Mouse (Mus musculus) intestine, embryonic 15.5 days (tissue): ENCODE measurements around the gene Paxx. TPM values are rescaled to one million over a fixed set of nuclear protein-coding genes. Genes with fewer than 3 reads are reported as not detected.

Source experiments
- ATAC-seq: fragments of 200-750 bp; cut with Nextera tagmentation; 2 replicates; pipeline ENCODE4 v1.8.0; 2017; ENCODE audit warnings: moderate TSS enrichment, moderate library complexity
- H3K27ac ChIP-seq: fragments of 300-500 bp; sonication (generic); 2 replicates; pipeline ENCODE4 v1.5.1; 2015; ENCODE audit warnings: mild to moderate bottlenecking, inconsistent platforms
- H3K27me3 ChIP-seq: fragments of 300-500 bp; sonication (generic); replicated peaks from 2 replicates; pipeline ENCODE4 v1.6.1; 2015; ENCODE audit warnings: inconsistent platforms
- H3K36me3 ChIP-seq: fragments of 300-500 bp; sonication (generic); 2 replicates; pipeline ENCODE4 v1.6.1; 2015; ENCODE audit warnings: inconsistent platforms
- H3K4me1 ChIP-seq: fragments of 300-500 bp; sonication (generic); replicated peaks from 2 replicates; pipeline ENCODE4 v1.6.1; 2015; ENCODE audit warnings: inconsistent platforms
- H3K4me2 ChIP-seq: fragments of 300-500 bp; sonication (generic); replicated peaks from 2 replicates; pipeline ENCODE4 v1.6.1; 2015; ENCODE audit warnings: mild to moderate bottlenecking, inconsistent platforms
- H3K4me3 ChIP-seq: fragments of 300-500 bp; sonication (generic); replicated peaks from 2 replicates; pipeline ENCODE4 v1.5.1; 2015; ENCODE audit warnings: inconsistent platforms
- H3K9ac ChIP-seq: fragments of 300-500 bp; sonication (generic); 2 replicates; pipeline ENCODE4 v1.6.1; 2015; ENCODE audit warnings: inconsistent platforms
- H3K9me3 ChIP-seq: fragments of 300-500 bp; sonication (generic); 2 replicates; pipeline ENCODE4 v1.6.1; 2016; ENCODE audit warnings: inconsistent platforms
- WGBS: fragments of 180-500 bp; shearing (Covaris S2); methylation state at CpG from one replicate; pipeline ENCODE4 v1.1.7; 2015; 5-methylcytosine and 5-hydroxymethylcytosine counted together
- polyA plus RNA-seq: library from polyadenylated mRNA; unstranded; fragments of >200 nt; fragmentation: Nextera tagmentation; extraction: Ambion mirVana; gene quantifications from 2 replicates; pipeline ENCODE4 v1.2.1, GENCODE M21; 2015

Gene Paxx
- polyA plus RNA-seq, 1 experiment from 2014 or later = 28.0 TPM

DNA sequence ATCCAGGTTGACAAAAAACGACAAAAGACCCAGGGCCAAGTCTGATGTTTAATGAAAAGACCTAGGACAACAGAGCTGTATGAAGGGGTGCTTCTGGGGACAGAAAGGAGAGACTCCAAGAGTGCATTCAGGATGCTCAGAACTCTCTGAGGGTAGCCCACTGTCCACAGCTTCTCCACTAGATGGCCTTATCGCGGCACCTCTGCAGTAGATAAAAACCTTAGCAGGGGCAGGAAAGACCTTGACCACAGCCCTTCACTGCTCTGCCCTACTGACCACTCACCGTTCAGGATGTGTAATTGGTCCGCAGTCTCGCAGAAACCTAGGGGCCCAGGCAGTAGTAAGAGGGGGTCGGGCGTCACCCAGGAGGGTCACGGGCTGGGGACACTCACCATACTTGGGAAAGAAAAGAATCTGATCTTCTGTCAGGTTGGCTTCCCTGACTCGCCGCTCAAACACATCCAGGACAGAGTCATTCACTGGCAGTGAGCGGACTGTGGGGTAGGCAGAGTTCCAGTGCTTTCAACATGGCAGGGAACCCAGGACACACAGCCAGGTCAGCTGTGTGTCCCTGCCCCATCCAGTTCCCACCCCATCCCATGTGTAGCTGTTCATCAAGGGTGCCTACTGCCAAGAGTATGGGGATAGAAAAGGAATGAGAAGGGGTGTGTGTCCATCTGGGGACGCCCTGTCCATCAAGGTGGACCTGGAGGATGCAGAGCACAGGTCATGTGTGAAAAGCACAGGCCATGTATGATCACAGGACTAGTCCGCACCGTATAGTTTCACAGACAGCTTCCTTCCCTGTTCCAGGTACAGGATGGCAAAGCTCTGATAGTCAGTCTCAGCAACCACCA is 38.0 kb upstream of the Paxx start:
- H3K4me3 ChIP-seq = no peak overlapping the region
- H3K4me2 ChIP-seq = no peak overlapping the region
- peaks cover 27% of the 10 kb centered on the region for H3K4me1 ChIP-seq
- H3K9ac ChIP-seq = no peak overlapping the region
- H3K27ac ChIP-seq = peak overlapping the region; percentile 58; the same call in 1 of the 2 replicates
- H3K9me3 ChIP-seq = no peaks in the 10 kb centered on the region
- H3K36me3 ChIP-seq = no peaks in the 10 kb centered on the region
- no peak for ATAC-seq
- 68% methylated on average over 15 of the region's 15 CpGs for WGBS
- H3K27me3 ChIP-seq = no peaks in the 10 kb centered on the region

DNA sequence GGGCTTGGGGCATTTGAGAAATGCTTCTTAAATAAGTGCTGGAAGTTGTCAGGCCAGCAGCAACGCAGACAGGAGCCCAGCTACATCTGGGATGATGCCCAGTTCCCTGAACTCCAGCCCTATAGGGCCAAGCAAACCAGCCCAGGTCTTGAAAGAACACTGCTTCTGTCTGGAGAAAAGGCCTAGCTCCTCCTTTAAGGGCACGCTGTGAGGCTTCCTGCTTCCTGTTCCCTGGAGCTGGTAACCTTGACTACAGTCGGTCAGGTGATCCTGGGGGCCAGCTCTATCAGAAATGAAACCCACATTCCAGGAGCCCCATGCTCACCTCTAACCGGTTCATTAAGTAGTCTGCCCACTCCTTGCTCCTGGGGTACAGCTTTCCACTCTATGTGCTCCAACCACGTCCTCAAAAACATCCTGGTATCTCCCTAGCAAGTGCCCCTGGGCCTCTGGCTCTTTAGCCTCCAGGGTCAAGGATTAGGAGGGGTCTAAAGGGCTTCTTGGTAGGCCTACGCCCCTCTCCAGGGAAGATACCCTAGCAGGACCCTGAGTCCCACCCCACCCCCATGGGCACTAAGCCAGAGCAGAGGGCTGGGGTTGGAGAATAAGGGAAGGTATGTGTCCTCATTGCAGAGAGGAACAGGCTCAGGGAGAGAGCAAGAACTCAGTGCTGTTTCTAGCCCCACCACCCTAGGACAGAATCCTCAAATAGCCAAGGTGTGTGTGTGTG is 37.1 kb upstream of the Paxx start:
- no peaks in the 10 kb centered on the region for H3K9me3 ChIP-seq
- H3K4me1 ChIP-seq = peaks cover 26% of the 10 kb centered on the region
- ATAC-seq = peak; percentile 14; the same call in 1 of the 2 replicates
- WGBS = 50% methylated on average over 6 of the region's 6 CpGs
- H3K4me2 ChIP-seq = 0 out of 2 replicates have a peak overlapping the region, but pooled peaks have one; percentile 3
- H3K27ac ChIP-seq = peak overlapping the region; percentile 58
- no peaks in the 10 kb centered on the region for H3K36me3 ChIP-seq
- H3K4me3 ChIP-seq = no peak overlapping the region
- H3K9ac ChIP-seq = no peak overlapping the region
- no peaks in the 10 kb centered on the region for H3K27me3 ChIP-seq

DNA sequence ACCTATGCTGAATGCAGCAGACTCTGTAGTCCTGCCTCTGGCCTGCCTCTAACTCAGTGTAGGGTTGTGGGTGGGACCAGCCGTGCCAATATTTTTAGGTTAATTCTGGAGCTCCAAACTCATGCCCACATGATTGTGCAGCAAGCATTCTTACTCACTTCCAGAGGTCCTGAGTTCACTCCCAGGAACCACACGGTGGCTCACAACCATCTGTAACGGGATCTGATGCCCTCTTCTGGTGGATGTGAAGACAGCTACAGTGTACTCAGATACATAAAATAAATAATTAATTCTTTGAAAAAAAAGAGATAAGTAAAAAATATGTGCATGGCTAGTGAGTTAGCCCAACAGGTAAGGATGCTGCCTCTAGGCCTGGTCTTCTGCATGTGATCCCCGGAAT is 35.6 kb upstream of the Paxx start:
- H3K9me3 ChIP-seq = no peaks in the 10 kb centered on the region
- H3K27ac ChIP-seq = no peak overlapping the region
- no peaks in the 10 kb centered on the region for H3K27me3 ChIP-seq
- no peaks in the 10 kb centered on the region for H3K36me3 ChIP-seq
- H3K9ac ChIP-seq = no peak overlapping the region
- no peak overlapping the region for H3K4me3 ChIP-seq
- H3K4me1 ChIP-seq = peaks cover 13% of the 10 kb centered on the region
- ATAC-seq = no peak
- H3K4me2 ChIP-seq = no peak overlapping the region
- WGBS = 46% methylated on average over 4 of the region's 4 CpGs

DNA sequence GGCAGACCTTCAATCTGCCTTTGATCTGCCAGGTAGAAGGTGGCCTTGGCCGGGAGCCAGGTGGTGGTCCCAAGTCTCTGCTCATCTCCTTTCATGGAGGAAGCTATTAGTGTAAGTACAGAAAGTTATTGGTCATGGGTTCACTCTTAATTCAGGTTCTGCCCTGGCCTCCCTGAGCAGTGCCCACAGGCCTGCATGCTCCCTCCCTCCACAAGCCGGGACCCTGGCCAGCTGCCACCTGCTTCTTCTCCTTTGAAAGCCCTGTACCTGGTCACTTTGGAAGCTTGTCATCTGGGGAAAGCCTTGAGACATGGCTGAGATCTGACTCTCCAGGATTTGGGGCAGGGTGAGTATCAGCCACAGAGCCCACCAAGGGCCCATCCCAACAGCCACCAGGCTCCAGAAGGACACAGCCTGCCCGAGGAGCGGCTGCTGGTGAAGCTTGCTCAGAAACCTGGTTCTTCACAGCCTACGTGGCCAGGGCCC is 32.6 kb upstream of the Paxx start, which contains the start of gene Lcn12:
Lcn12 (minus strand) TSS at position 436 of the 486 bp plus-strand sequence.
- no peak within 1 kb of the TSS for H3K27ac ChIP-seq
- no peak within 1 kb of the TSS for H3K9ac ChIP-seq
- no peak within 1 kb of the TSS for H3K4me3 ChIP-seq
- H3K27me3 ChIP-seq = no peaks in the 10 kb centered on the region
- H3K4me1 ChIP-seq = peaks cover 5% of the 10 kb centered on the region; the same call in 1 of the 2 replicates
- H3K9me3 ChIP-seq = no peaks in the 10 kb centered on the region
- H3K36me3 ChIP-seq = no peaks in the 10 kb centered on the region
- ATAC-seq = no peak
- 83% methylated on average over 5 of the region's 5 CpGs for WGBS
- no peak within 1 kb of the TSS for H3K4me2 ChIP-seq

DNA sequence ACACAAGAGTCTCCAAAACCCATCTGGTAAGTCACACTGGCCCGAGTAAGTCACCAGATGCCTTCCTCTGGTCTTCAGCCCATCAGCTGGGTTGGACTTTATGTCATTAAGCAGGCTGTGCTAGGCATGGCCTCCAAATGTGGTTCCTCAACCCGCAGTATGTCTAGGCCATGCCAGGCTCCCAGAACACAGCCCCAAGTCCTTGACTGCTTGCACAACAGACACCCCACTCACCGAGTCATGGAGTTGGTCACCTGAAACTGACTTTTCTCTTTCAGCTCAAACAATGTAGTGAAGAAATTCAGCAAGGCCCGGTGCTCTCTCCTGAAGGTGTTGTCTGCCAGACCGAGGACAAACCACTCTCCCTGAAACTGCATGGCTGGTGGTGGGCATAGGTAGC is 32.1 kb upstream of the Paxx start:
- H3K9ac ChIP-seq = no peak overlapping the region
- peaks cover 9% of the 10 kb centered on the region; the same call in 1 of the 2 replicates for H3K4me1 ChIP-seq
- H3K27me3 ChIP-seq = no peaks in the 10 kb centered on the region
- H3K27ac ChIP-seq = no peak overlapping the region
- no peaks in the 10 kb centered on the region for H3K9me3 ChIP-seq
- H3K36me3 ChIP-seq = no peaks in the 10 kb centered on the region
- WGBS = 80% methylated on average over 5 of the region's 5 CpGs
- H3K4me2 ChIP-seq = no peak overlapping the region
- no peak for ATAC-seq
- H3K4me3 ChIP-seq = no peak overlapping the region

DNA sequence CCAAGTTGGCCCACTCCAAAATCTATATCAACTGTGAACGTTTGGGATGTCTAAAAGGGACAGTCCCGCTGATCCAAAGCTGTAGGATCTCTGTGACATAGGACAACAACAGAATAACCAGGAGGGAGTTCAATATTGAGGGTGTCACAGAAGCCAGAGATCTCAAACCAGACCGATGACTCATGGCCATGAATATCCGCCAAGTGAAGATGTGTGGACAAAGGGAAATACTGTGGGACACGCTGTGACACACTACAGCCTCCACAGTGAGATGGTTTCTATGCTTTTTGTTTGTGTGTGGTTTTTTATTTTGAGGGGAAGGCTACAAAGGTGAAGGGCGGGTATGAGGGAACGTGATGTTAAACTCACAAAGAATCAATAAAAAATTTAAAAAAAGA is 27.8 kb upstream of the Paxx start:
- Histone ChIP-seq H3K4me2 (no peak overlapping the region), H3K36me3 (no peaks in the 10 kb centered on the region), H3K9ac (no peak overlapping the region), H3K4me3 (no peak overlapping the region), H3K9me3 (no peaks in the 10 kb centered on the region), H3K4me1 (peaks cover 14% of the 10 kb centered on the region; the same call in 1 of the 2 replicates), H3K27me3 (no peaks in the 10 kb centered on the region), H3K27ac (no peak overlapping the region)
- ATAC-seq = no peak
- WGBS = 80% methylated on average over 7 of the region's 7 CpGs

DNA sequence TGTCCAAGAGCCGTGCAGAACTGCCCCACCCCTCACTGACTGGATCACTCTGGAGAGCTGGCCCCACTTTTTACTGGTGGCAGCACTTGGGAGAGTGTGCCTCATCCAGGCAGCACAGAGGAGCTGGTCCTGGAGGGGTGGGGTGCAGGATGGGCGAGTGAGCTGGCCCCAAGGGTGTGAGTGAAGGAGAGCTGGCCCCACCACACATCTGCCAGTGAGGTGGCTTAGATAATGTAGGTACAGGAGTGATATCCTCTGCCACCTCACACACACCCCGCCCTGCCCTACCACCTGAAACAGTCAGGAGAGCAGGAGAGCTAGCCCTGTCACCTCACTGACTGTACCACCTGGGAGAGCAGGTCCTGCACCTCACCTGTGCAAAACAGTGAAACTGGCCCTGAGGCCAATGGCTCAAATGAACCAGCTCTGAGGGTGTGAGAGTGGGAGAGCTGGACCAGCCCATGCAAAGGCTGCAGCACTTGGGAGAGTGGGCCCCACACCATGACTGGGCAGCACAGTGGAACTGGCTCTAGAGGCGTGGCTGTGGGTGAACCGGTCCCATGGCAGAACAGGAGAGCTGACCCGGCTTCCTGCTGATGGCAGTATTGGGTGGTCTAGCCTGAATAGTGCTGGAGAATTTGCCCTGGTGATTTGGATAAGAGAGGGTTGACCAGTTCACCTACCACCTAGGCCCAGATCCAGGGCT is 27.2 kb upstream of the Paxx start:
- Histone ChIP-seq H3K9me3 (no peaks in the 10 kb centered on the region), H3K36me3 (no peaks in the 10 kb centered on the region), H3K27me3 (no peaks in the 10 kb centered on the region), H3K4me3 (no peak overlapping the region), H3K4me2 (no peak overlapping the region), H3K4me1 (peaks cover 14% of the 10 kb centered on the region; the same call in 1 of the 2 replicates), H3K27ac (no peak overlapping the region), H3K9ac (no peak overlapping the region)
- 74% methylated on average over 6 of the region's 6 CpGs for WGBS
- ATAC-seq = 0 out of 2 replicates have a peak, but pooled peaks have one; percentile 16

DNA sequence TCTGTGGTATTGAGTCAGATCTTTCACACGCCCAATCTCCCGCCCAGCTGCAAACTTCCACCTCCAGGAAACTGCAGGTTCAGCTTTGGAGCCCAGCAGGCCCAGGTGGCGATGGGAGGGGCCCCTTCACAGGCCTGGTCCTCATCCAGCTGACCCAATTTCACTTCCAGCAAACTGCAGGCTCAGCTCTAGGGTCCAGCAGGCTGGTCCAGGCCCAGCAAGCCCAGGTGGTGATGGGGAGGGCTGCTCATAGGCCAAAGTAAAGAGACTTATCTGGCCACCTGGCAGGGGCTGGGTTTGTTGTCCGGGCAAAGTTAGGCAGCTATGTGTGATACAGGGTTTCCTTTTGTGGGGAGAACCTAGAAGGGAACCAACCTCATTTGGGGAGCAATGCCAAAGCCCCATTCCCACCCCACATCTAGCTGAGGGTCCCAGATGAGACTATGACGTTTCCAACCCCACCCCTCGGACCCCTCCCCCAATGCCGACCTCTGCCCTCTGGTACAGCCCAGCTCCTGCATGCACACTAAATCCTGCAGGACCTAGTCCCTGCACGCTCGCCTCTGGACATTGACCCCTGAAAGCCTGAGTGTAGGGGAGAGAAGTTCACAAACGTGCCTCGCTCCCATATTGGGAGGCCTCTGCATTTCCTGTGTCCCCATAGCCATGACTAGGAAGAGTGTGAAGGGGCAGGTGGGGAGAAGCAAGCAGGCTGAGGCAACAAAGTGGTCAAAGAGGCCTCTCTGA is 24.2 kb upstream of the Paxx start:
- H3K4me3 ChIP-seq = no peak overlapping the region
- ATAC-seq = peak; percentile 79
- H3K36me3 ChIP-seq = no peaks in the 10 kb centered on the region
- no peak overlapping the region for H3K4me2 ChIP-seq
- no peaks in the 10 kb centered on the region for H3K27me3 ChIP-seq
- H3K9me3 ChIP-seq = no peaks in the 10 kb centered on the region
- 43% methylated on average over 11 of the region's 11 CpGs for WGBS
- no peak overlapping the region for H3K9ac ChIP-seq
- peaks cover 14% of the 10 kb centered on the region; the same call in 1 of the 2 replicates for H3K4me1 ChIP-seq
- 0 out of 2 replicates have a peak overlapping the region, but pooled peaks have one; percentile 20 for H3K27ac ChIP-seq

DNA sequence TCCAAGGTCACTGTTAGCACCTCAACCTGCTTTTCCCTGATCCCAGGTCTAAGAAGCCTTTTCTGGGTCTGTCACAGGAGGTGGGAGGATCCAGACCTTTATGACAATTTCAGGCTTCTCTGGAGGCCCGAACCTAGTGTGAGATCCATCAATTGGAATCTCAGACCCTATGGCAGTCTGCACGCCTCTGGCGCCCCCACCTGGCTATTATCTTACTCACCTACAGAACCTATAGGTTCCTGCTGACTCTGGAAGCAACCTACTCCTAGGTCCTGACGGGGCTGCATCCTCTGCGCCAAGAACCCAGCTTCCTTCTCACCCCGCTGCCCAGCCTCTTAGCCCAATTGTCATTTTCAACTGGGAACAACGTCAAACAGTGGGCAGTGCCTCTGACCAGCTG is 22.1 kb upstream of the Paxx start:
- Histone ChIP-seq H3K4me1 (peaks cover 10% of the 10 kb centered on the region; the same call in 1 of the 2 replicates), H3K27ac (no peak overlapping the region), H3K4me3 (no peak overlapping the region), H3K27me3 (no peaks in the 10 kb centered on the region), H3K4me2 (no peak overlapping the region), H3K9me3 (no peaks in the 10 kb centered on the region), H3K36me3 (no peaks in the 10 kb centered on the region), H3K9ac (no peak overlapping the region)
- WGBS = 24% methylated on average over 7 of the region's 7 CpGs
- no peak for ATAC-seq

DNA sequence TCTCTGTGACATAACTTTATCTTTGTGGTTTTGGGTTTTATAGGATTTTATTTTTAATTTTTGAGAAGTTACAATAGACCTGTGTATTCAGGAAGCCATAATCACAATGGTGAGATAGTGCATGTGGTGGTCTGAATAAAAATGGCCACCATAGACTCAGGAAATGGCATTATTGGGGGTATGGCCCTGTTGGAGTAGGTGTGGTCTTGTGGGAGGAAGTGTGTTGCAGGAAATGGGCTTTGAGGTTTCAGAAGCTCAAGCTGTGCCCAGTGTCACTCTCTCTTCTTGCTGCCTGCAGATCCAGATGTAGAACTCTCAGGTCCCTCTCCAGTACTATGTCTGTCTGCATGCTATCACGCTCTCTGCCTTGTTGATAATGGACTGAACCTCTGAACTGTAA is 19.6 kb upstream of the Paxx start:
- Histone ChIP-seq H3K9me3 (no peaks in the 10 kb centered on the region), H3K4me3 (no peak overlapping the region), H3K4me2 (no peak overlapping the region), H3K4me1 (0 out of 2 replicates have a peak, but pooled peaks cover 3% of the 10 kb centered on the region), H3K27me3 (no peaks in the 10 kb centered on the region), H3K27ac (no peak overlapping the region), H3K9ac (no peak overlapping the region), H3K36me3 (no peaks in the 10 kb centered on the region)
- no peak for ATAC-seq
- 88% methylated on average over 1 of the region's 1 CpGs for WGBS

DNA sequence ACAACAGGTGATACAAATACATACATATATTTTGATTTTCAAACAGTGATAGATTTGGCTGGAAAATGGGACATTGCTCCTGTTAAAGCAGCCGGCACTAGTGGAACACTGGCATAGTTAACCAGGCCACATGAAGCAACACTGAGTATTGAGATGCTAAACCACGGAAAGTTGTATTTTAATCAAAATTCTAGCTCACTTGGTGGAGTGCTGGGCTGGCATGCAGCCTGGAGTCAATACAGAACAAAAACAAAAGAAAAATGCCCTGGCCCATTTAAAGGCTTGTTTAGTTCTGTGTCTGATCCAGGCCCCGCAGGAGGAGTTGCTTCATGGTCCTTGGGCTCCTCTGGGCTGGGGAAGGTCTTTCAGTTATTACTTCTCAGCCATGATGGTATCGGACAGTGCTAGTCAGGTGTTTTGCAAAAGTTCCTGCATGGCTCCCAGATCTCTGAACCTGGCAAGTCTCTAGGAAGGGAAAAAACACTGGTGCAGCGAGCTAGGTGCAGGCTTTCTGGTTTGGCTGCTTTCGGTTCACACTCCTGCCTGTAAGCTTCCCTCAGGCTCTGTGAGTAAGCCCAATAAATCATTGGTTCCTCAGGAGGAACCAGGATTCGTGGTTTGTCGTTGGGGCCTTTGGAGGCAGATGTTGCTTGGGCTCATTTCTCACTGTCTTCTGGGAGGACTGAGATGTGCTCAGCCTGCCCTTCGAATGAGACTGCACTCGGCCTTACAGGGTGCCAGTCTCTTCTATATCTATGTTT is 18.8 kb upstream of the Paxx start:
- Histone ChIP-seq H3K27ac (no peak overlapping the region), H3K9ac (no peak overlapping the region)
- WGBS = 54% methylated on average over 10 of the region's 10 CpGs

More for the DNA sequence above, 18.8 kb upstream of the Paxx start:
- Histone ChIP-seq H3K4me1 (no peaks in the 10 kb centered on the region), H3K27me3 (no peaks in the 10 kb centered on the region), H3K4me2 (no peak overlapping the region), H3K36me3 (no peaks in the 10 kb centered on the region), H3K4me3 (no peak overlapping the region), H3K9me3 (no peaks in the 10 kb centered on the region)
- ATAC-seq = peak; percentile 37
